Mouse (Mus musculus): ENCODE measurements around the gene Retreg1. TPM values are rescaled to one million over a fixed set of nuclear protein-coding genes. Genes with fewer than 3 reads are reported as not detected.
A peak's percentile ranks its signal among the peaks of the same experiment; 100 is the strongest.

Gene Retreg1
- polyA plus RNA-seq, 1 experiment from 2014 or later: 1.0 TPM

DNA sequence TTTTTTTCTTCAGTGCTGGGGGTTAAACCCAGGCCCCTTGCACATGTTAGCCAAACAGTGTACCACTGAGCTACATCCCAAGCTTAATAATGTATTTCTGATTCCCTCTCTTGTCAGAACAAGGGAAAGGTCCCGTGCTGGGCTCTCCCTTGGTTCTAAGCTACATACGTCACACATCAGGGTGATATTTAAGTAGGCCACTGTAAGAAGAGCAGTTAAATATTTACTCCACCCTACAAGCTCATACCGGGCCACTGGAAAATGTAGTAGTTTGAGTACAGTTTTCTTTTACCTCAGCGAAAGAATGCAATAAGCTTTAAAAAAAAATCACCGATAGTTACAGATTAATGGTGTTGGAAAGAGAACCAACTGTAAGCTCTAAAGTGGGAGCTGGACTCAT is 46.9 kb downstream of the Retreg1 start:
- Histone ChIP-seq H3K4me1 (no peaks in the 10 kb centered on the region), H3K27me3 (replicated peaks) (no peaks in the 10 kb centered on the region), H3K36me3 (no peaks in the 10 kb centered on the region), H3K4me2 (no peak overlapping the region), H3K9ac (no peak overlapping the region), H3K27ac (no peak overlapping the region), H3K9me3 (replicated peaks) (no peaks in the 10 kb centered on the region), H3K4me3 (no peak overlapping the region)
- WGBS (ENCODE audit: insufficient replicate concordance): 79% methylated on average over 5 of the region's 5 CpGs
- no peak for ATAC-seq

GRCm38 (mm10) chr15:25891556-25891955 is 48.6 kb downstream of the Retreg1 start:
- Histone ChIP-seq H3K36me3 (no peaks in the 10 kb centered on the region), H3K27ac (no peak overlapping the region), H3K4me1 (no peaks in the 10 kb centered on the region), H3K9me3 (replicated peaks) (no peaks in the 10 kb centered on the region), H3K4me2 (no peak overlapping the region), H3K9ac (no peak overlapping the region), H3K4me3 (no peak overlapping the region), H3K27me3 (replicated peaks) (no peaks in the 10 kb centered on the region)
- no peak for ATAC-seq
- WGBS (ENCODE audit: insufficient replicate concordance): 24% methylated on average over 11 of the region's 11 CpGs

- Histone ChIP-seq H3K36me3 (no peaks in the 10 kb centered on the region), H3K9ac (no peak overlapping the region), H3K9me3 (replicated peaks) (no peaks in the 10 kb centered on the region), H3K27me3 (replicated peaks) (no peaks in the 10 kb centered on the region), H3K4me2 (no peak overlapping the region), H3K4me3 (no peak overlapping the region), H3K4me1 (no peaks in the 10 kb centered on the region), H3K27ac (no peak overlapping the region)
- ATAC-seq: no peak
- WGBS (ENCODE audit: insufficient replicate concordance): 46% methylated on average over 2 of the region's 2 CpGs
Measured at GRCm38 (mm10) chr15:25893327-25893726, 50.3 kb downstream of the Retreg1 start.

- 79% methylated on average over 4 of the region's 4 CpGs for WGBS (ENCODE audit: insufficient replicate concordance)
- no peak overlapping the region for H3K27ac ChIP-seq
- no peaks in the 10 kb centered on the region for H3K9me3 ChIP-seq (replicated peaks)
- no peaks in the 10 kb centered on the region for H3K27me3 ChIP-seq (replicated peaks)
- no peak for ATAC-seq
- no peaks in the 10 kb centered on the region for H3K36me3 ChIP-seq
- H3K4me1 ChIP-seq: no peaks in the 10 kb centered on the region
- no peak overlapping the region for H3K4me3 ChIP-seq
- no peak overlapping the region for H3K9ac ChIP-seq
- no peak overlapping the region for H3K4me2 ChIP-seq
Measured at GRCm38 (mm10) chr15:25896783-25897182, 53.8 kb downstream of the Retreg1 start.

- no peak overlapping the region for H3K4me3 ChIP-seq
- no peaks in the 10 kb centered on the region for H3K36me3 ChIP-seq
- H3K27ac ChIP-seq: no peak overlapping the region
- no peaks in the 10 kb centered on the region for H3K27me3 ChIP-seq (replicated peaks)
- no peak overlapping the region for H3K9ac ChIP-seq
- ATAC-seq: no peak
- H3K4me2 ChIP-seq: no peak overlapping the region
- no peaks in the 10 kb centered on the region for H3K9me3 ChIP-seq (replicated peaks)
- WGBS (ENCODE audit: insufficient replicate concordance): 58% methylated on average over 12 of the region's 12 CpGs
- H3K4me1 ChIP-seq: no peaks in the 10 kb centered on the region
Measured at GRCm38 (mm10) chr15:25897617-25898016, 54.6 kb downstream of the Retreg1 start.

DNA sequence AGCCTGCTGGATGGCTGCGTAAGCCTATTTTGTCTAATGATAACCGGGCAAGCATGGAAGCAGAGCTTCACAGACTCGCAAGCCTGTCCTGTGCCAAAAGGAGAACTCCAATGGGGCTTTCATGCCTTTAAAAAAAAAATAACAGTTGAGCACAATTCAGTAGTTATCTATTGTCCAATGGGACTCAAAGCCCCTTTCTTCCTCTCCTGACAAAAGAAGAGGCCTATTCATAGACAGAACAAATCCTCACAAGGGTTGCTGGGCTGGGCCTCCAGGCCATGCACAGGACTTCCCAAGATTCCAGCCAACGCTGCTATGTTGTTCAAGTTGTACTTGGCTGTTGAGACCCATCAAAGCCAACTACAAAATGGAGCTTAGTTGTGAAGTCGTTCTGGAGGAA is 56.0 kb downstream of the Retreg1 start:
- Histone ChIP-seq H3K27ac (no peak overlapping the region), H3K4me1 (no peaks in the 10 kb centered on the region), H3K36me3 (no peaks in the 10 kb centered on the region), H3K27me3 (replicated peaks) (no peaks in the 10 kb centered on the region), H3K9me3 (replicated peaks) (no peaks in the 10 kb centered on the region), H3K4me3 (no peak overlapping the region), H3K9ac (no peak overlapping the region), H3K4me2 (no peak overlapping the region)
- ATAC-seq: no peak
- 68% methylated on average over 5 of the region's 5 CpGs for WGBS (ENCODE audit: insufficient replicate concordance)

- ATAC-seq: no peak
- no peaks in the 10 kb centered on the region for H3K27me3 ChIP-seq (replicated peaks)
- 4% methylated on average over 7 of the region's 7 CpGs for WGBS (ENCODE audit: insufficient replicate concordance)
- H3K4me3 ChIP-seq: no peak overlapping the region
- no peaks in the 10 kb centered on the region for H3K4me1 ChIP-seq
- no peak overlapping the region for H3K4me2 ChIP-seq
- H3K9ac ChIP-seq: no peak overlapping the region
- no peak overlapping the region for H3K27ac ChIP-seq
- no peaks in the 10 kb centered on the region for H3K36me3 ChIP-seq
- no peaks in the 10 kb centered on the region for H3K9me3 ChIP-seq (replicated peaks)
Measured at GRCm38 (mm10) chr15:25900540-25900939, 57.6 kb downstream of the Retreg1 start.

GRCm38 (mm10) chr15:25902931-25903615 is 60.1 kb downstream of the Retreg1 start:
- Histone ChIP-seq H3K27ac (no peak overlapping the region), H3K4me2 (no peak overlapping the region), H3K27me3 (replicated peaks) (no peaks in the 10 kb centered on the region), H3K4me1 (no peaks in the 10 kb centered on the region), H3K9me3 (replicated peaks) (no peaks in the 10 kb centered on the region), H3K36me3 (no peaks in the 10 kb centered on the region), H3K9ac (no peak overlapping the region), H3K4me3 (no peak overlapping the region)
- ATAC-seq: no peak
- 67% methylated on average over 15 of the region's 15 CpGs for WGBS (ENCODE audit: insufficient replicate concordance)

DNA sequence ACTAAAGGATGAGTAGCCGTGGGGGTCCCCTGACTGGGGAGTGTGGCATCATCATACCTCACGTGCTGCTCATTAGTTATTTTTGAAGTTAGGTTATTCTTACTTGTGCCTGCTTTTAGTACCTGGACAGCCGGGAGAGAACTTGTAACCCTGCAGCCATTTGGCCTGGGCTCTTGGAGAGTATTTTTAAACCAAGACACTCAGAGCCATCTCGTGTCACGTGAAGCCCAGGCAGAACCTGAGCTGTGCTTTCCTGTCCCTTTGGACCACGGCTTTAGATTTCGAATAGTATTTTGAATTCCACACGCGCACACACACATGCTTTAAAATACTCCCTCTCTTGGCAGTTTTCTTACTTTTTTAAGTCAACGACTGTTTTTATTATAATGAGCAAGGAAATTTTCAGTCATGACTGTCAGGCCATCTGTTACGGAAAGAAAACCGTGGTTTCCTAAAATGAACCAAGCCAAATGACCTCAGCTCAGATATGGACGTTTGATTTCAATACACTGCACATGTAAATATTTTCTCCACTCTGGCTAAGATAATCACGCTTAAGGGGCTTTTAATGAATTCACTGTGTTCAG is 61.5 kb downstream of the Retreg1 start:
- Histone ChIP-seq H3K27me3 (replicated peaks) (no peaks in the 10 kb centered on the region), H3K4me3 (no peak overlapping the region), H3K27ac (no peak overlapping the region), H3K4me2 (no peak overlapping the region), H3K4me1 (no peaks in the 10 kb centered on the region), H3K9me3 (replicated peaks) (no peaks in the 10 kb centered on the region), H3K36me3 (no peaks in the 10 kb centered on the region), H3K9ac (no peak overlapping the region)
- WGBS (ENCODE audit: insufficient replicate concordance): 65% methylated on average over 14 of the region's 14 CpGs
- no peak for ATAC-seq

GRCm38 (mm10) chr15:25909783-25910494 is 67.0 kb downstream of the Retreg1 start:
- no peaks in the 10 kb centered on the region for H3K36me3 ChIP-seq
- no peak for ATAC-seq
- H3K4me2 ChIP-seq: no peak overlapping the region
- no peaks in the 10 kb centered on the region for H3K9me3 ChIP-seq (replicated peaks)
- H3K27ac ChIP-seq: peak overlapping the region; percentile 59
- H3K4me3 ChIP-seq: no peak overlapping the region
- H3K27me3 ChIP-seq (replicated peaks): no peaks in the 10 kb centered on the region
- no peak overlapping the region for H3K9ac ChIP-seq
- 27% methylated on average over 11 of the region's 11 CpGs for WGBS (ENCODE audit: insufficient replicate concordance)
- peaks cover 9% of the 10 kb centered on the region; the same call in 1 of the 2 replicates for H3K4me1 ChIP-seq

DNA sequence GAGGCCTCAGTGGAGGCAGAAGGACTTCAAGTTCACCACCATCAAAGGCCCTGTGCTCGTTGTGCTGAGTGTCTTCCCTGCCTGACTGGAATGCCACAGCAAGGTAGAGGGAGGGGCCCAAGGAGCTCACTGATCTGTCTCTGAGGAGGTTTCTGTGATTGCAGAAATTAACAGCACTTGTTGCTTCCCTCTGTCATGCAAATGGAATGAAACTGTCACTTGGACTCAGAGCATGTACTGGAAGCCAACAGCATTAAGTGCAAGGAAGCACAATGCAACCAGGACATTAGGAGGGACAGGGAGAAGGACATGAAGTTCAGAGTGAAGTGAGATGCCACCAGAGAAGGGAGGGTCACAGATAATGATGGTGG is 67.5 kb downstream of the Retreg1 start:
- Histone ChIP-seq H3K4me1 (peaks cover 9% of the 10 kb centered on the region; the same call in 1 of the 2 replicates), H3K36me3 (no peaks in the 10 kb centered on the region), H3K9me3 (replicated peaks) (no peaks in the 10 kb centered on the region), H3K4me2 (no peak overlapping the region), H3K9ac (no peak overlapping the region), H3K4me3 (no peak overlapping the region), H3K27ac (peak overlapping the region; percentile 59), H3K27me3 (replicated peaks) (no peaks in the 10 kb centered on the region)
- no peak for ATAC-seq
- WGBS (ENCODE audit: insufficient replicate concordance): 3% methylated on average over 1 of the region's 1 CpGs

GRCm38 (mm10) chr15:25910924-25911323 is 67.9 kb downstream of the Retreg1 start:
- Histone ChIP-seq H3K4me2 (no peak overlapping the region), H3K9me3 (replicated peaks) (no peaks in the 10 kb centered on the region), H3K36me3 (no peaks in the 10 kb centered on the region), H3K27me3 (replicated peaks) (no peaks in the 10 kb centered on the region), H3K27ac (peak overlapping the region; percentile 59; the same call in 1 of the 2 replicates), H3K4me1 (peaks cover 9% of the 10 kb centered on the region; the same call in 1 of the 2 replicates), H3K4me3 (no peak overlapping the region), H3K9ac (no peak overlapping the region)
- no peak for ATAC-seq
- 56% methylated on average over 1 of the region's 1 CpGs for whole genome bisulfite sequencing (ENCODE audit: insufficient replicate concordance)
